Mouse (Mus musculus) embryonic facial prominence, embryonic 11.5 days (tissue): Measurements from ENCODE around the gene Armc5. TPM values are rescaled to one million over a fixed set of nuclear protein-coding genes. Genes with fewer than 3 reads are reported as not detected.
A peak's percentile ranks its signal among the peaks of the same experiment; 100 is the strongest.

ENCODE experiments used
- ATAC-seq: fragments of 200-750 bp; cut with Nextera tagmentation; replicated peaks from 2 replicates; pipeline ENCODE4 v1.8.0; 2017; ENCODE audit warnings: low read depth; ENCODE audit not compliant: insufficient number of reproducible peaks, low FRiP score, low TSS enrichment
- DNase-seq: peaks from one replicate; pipeline ENCODE4 v3.0.0-alpha.2; 2015; ENCODE audit warnings: low spot score
- H3K27ac ChIP-seq: fragments of 300-500 bp; sonication (generic); replicated peaks from 2 replicates; pipeline ENCODE4 v1.5.1; 2014; ENCODE audit warnings: mild to moderate bottlenecking, low read depth, low read length, control low read depth
- H3K27me3 ChIP-seq: fragments of 300-500 bp; sonication (generic); 2 replicates; pipeline ENCODE4 v1.6.1; 2014; ENCODE audit warnings: mild to moderate bottlenecking, low read length, moderate library complexity, mixed read lengths; ENCODE audit not compliant: control insufficient read depth, insufficient read depth
- H3K36me3 ChIP-seq: fragments of 300-500 bp; sonication (generic); replicated peaks from 2 replicates; pipeline ENCODE4 v1.6.1; 2014; ENCODE audit warnings: low read depth, mild to moderate bottlenecking, low read length, moderate library complexity, mixed read lengths; ENCODE audit not compliant: control insufficient read depth, insufficient read depth
- H3K4me1 ChIP-seq: fragments of 300-500 bp; sonication (generic); 2 replicates; pipeline ENCODE4 v1.6.1; 2014; ENCODE audit warnings: low read length, mixed read lengths; ENCODE audit not compliant: control insufficient read depth, insufficient read depth
- H3K4me2 ChIP-seq: fragments of 300-500 bp; sonication (generic); 2 replicates; pipeline ENCODE4 v1.6.1; 2014; ENCODE audit warnings: low read depth, mild to moderate bottlenecking, control low read depth, low read length, moderate library complexity
- H3K4me3 ChIP-seq: fragments of 300-500 bp; sonication (generic); 2 replicates; pipeline ENCODE4 v1.5.1; 2014; ENCODE audit warnings: low read depth, low read length, control low read depth
- H3K9ac ChIP-seq: fragments of 300-500 bp; sonication (generic); replicated peaks from 2 replicates; pipeline ENCODE4 v1.6.1; 2014; ENCODE audit warnings: mild to moderate bottlenecking, control low read depth, low read length
- H3K9me3 ChIP-seq: fragments of 300-500 bp; sonication (generic); replicated peaks from 2 replicates; pipeline ENCODE4 v1.6.1; 2016; ENCODE audit warnings: mild to moderate bottlenecking, low read length, inconsistent platforms, mixed read lengths; ENCODE audit not compliant: control insufficient read depth
- WGBS: fragments of 180-500 bp; shearing (Covaris S2); extraction: QIAGEN DNeasy Blood & Tissue Kit; methylation state at CpG from one replicate; pipeline ENCODE4 v1.1.7; 2014; 5-methylcytosine and 5-hydroxymethylcytosine counted together
- microRNA-seq: library from miRNA; unstranded; fragments of <30 nt; microRNA quantifications from one replicate; pipeline ENCODE4, GENCODE M21; 2016; ENCODE audit warnings: borderline number of aligned reads
- polyA plus RNA-seq: library from polyadenylated mRNA; unstranded; fragments of >200 nt; fragmentation: Nextera tagmentation; extraction: Ambion mirVana; gene quantifications from 2 replicates; pipeline ENCODE4 v1.2.1, GENCODE M21; 2014

Armc5 gene
- polyA plus RNA-seq, 1 experiment from 2014 or later, result 6.6 TPM

GRCm38 (mm10) chr7:128281765-128282164 is 44.6 kb downstream of the Armc5 start:
- no peaks in the 10 kb centered on the region for H3K4me1 ChIP-seq
- no peaks in the 10 kb centered on the region for H3K9me3 ChIP-seq
- no peak overlapping the region for H3K9ac ChIP-seq
- no peaks in the 10 kb centered on the region for H3K36me3 ChIP-seq
- H3K4me2 ChIP-seq, result no peak overlapping the region
- WGBS, result 90% methylated on average over 11 of the region's 11 CpGs
- DNase-seq (no peak), ATAC-seq (no peak)
- no peaks in the 10 kb centered on the region for H3K27me3 ChIP-seq
- H3K4me3 ChIP-seq, result no peak overlapping the region
- no peak overlapping the region for H3K27ac ChIP-seq

- Histone ChIP-seq H3K27me3 (no peaks in the 10 kb centered on the region), H3K9ac (no peak overlapping the region), H3K4me2 (no peak overlapping the region), H3K4me3 (no peak overlapping the region), H3K36me3 (no peaks in the 10 kb centered on the region), H3K9me3 (no peaks in the 10 kb centered on the region), H3K27ac (no peak overlapping the region), H3K4me1 (no peaks in the 10 kb centered on the region)
- WGBS, result 21% methylated on average over 7 of the region's 7 CpGs
- DNase-seq, result no peak
- no peak for ATAC-seq
These were observed 45.5 kb downstream of the Armc5 start for GRCm38 (mm10) chr7:128282532-128283244.

GRCm38 (mm10) chr7:128284047-128284446 is 46.9 kb downstream of the Armc5 start:
- no peaks in the 10 kb centered on the region for H3K4me1 ChIP-seq

GRCm38 (mm10) chr7:128285060-128285459 is 47.9 kb downstream of the Armc5 start:
- Histone ChIP-seq H3K4me1 (no peaks in the 10 kb centered on the region), H3K9ac (no peak overlapping the region), H3K27ac (no peak overlapping the region), H3K4me2 (no peak overlapping the region), H3K9me3 (no peaks in the 10 kb centered on the region), H3K36me3 (peaks cover 2% of the 10 kb centered on the region; the same call in 1 of the 2 replicates), H3K4me3 (no peak overlapping the region), H3K27me3 (no peaks in the 10 kb centered on the region)
- WGBS, result 86% methylated on average over 8 of the region's 8 CpGs
- DNase-seq, result no peak
- ATAC-seq, result no peak

More at GRCm38 (mm10) chr7:128284047-128284446, 46.9 kb downstream of the Armc5 start:
- Histone ChIP-seq H3K27me3 (no peaks in the 10 kb centered on the region), H3K4me2 (no peak overlapping the region), H3K36me3 (peaks cover 2% of the 10 kb centered on the region; the same call in 1 of the 2 replicates), H3K9ac (no peak overlapping the region), H3K4me3 (no peak overlapping the region), H3K27ac (no peak overlapping the region), H3K9me3 (no peaks in the 10 kb centered on the region)
- DNase-seq (no peak), ATAC-seq (no peak)
- WGBS, result 60% methylated on average over 5 of the region's 5 CpGs

- H3K36me3 ChIP-seq, result peaks cover 2% of the 10 kb centered on the region; the same call in 1 of the 2 replicates
- H3K27me3 ChIP-seq, result no peaks in the 10 kb centered on the region
- no peak overlapping the region for H3K4me2 ChIP-seq
- H3K4me3 ChIP-seq, result no peak overlapping the region
- no peak overlapping the region for H3K9ac ChIP-seq
- 30% methylated on average over 9 of the region's 9 CpGs for WGBS
- no peak overlapping the region for H3K27ac ChIP-seq
- peak; percentile 54 for DNase-seq
- no peaks in the 10 kb centered on the region for H3K9me3 ChIP-seq
- H3K4me1 ChIP-seq, result no peaks in the 10 kb centered on the region
- ATAC-seq, result no peak
These were observed 51.9 kb downstream of the Armc5 start for GRCm38 (mm10) chr7:128288923-128289544.

Small RNA genes within 50 kb of the gene (microRNA-seq; reads per million reads assigned to microRNA genes)
- not detected for gene Mir3103

Other genes with a start within 250 kb of the Armc5 start
- gene Pycard, start 243.5 kb upstream of the Armc5 start, polyA plus RNA-seq, result 7.3 TPM in 2 replicates
- gene Trim72, start 233.4 kb upstream of the Armc5 start, polyA plus RNA-seq, result 0.10 TPM in 1 of 2 replicates, not detected in the other
- gene Itgam, start 174.7 kb upstream of the Armc5 start, polyA plus RNA-seq, result 0.39 and 0.91 TPM in 2 replicates
- not detected in 2 replicates for gene Gm49368, start 174.7 kb upstream of the Armc5 start, polyA plus RNA-seq
- gene Itgax, start 107.8 kb upstream of the Armc5 start, polyA plus RNA-seq, result 0.24 TPM in 1 of 2 replicates, not detected in the other
- not detected in 2 replicates for gene Itgad, start 83.0 kb upstream of the Armc5 start, polyA plus RNA-seq
- 0.56 and 2.2 TPM in 2 replicates for gene Cox6a2, start 31.0 kb upstream of the Armc5 start, polyA plus RNA-seq
- 10.9 and 13.1 TPM in 2 replicates for gene 9130023H24Rik, start 689 bp downstream of the Armc5 start, polyA plus RNA-seq
- gene Tgfb1i1, start 9.5 kb downstream of the Armc5 start, polyA plus RNA-seq, result 18.5 and 26.2 TPM in 2 replicates
- 0.27 TPM in 1 of 2 replicates, not detected in the other for gene Slc5a2, start 28.3 kb downstream of the Armc5 start, polyA plus RNA-seq
- 19.4 and 20.1 TPM in 2 replicates for gene BC017158, start 60.8 kb downstream of the Armc5 start, polyA plus RNA-seq
- gene Rgs10, start 181.4 kb downstream of the Armc5 start, polyA plus RNA-seq, result 15.0 and 16.7 TPM in 2 replicates
- 41.6 and 43.0 TPM in 2 replicates for gene Tial1, start 224.4 kb downstream of the Armc5 start, polyA plus RNA-seq